30 mouse cellular contexts compared by ENCODE assay signal in the genomic region with DNA sequence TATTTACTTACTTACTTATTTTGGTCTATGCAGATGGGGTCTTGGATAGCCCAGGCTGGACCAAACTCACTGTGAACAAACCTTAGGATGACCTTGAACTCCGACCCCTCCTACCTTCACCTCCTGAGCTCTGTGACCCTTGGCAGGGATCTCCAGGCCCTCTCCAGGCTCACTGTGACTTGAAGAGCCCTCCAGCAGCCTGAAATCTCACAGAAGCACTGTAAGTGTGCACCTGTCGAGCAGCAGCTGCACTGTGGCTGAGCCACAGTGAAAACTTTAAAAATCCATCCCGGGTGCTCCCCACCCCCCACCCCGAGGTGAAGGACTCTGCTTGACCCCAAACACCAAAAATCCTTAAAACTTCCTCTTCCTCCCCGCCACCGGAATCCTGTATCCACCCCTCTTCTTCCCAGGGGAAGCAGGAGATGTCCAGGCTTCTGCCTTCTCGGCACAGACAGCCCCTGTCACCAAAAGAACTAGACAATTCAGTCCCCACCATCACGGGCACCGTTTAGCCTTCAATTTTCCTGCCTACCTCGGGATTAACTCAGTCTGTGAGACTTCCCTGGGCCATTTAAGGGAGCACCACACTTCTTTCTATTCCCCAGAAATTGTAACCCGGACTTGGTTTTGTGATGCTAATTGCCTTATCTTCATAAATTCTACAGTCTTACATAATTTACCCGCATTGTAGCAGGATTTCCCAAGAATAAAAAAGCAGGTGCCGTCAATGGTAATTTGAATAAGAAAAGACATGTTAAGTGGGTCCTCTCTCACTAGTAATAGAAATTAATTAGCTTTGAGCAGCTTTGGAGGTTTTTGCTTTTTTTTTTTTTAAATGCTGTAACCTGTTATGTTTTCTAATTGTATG.
DNase-seq lines count a peak whose midpoint lies in the region; ATAC-seq and TF ChIP-seq lines count a peak whose summit lies in the region.
"Had no signal": no experiment of that assay in that cellular context is flagged by ENCODE, and none has a peak within 500 bp of the region (broad histone marks: within the 10 kb centered on the region; RNA-seq: fewer than 3 reads in every experiment).

No protein-coding gene starts in this region.

- H3K27ac ChIP-seq in midbrain, embryonic 12.5 days (replicated peaks): peak overlapping the region; percentile 65
- H3K27ac ChIP-seq in midbrain, postnatal 0 days (ENCODE audit: low read depth, low read length): no peak overlapping the region
- H3K27ac ChIP-seq in forebrain, embryonic 11.5 days (ENCODE audit: low read depth, low read length): no peak overlapping the region; the same call in 1 of the 2 replicates
- H3K27ac ChIP-seq in forebrain, embryonic 16.5 days (ENCODE audit: low read length): peak overlapping the region; percentile 76
- H3K27ac ChIP-seq: embryonic facial prominence, embryonic 13.5 days; hindbrain, embryonic 14.5 days; limb, embryonic 12.5 days; liver, embryonic 15.5 days; stomach, embryonic 15.5 days had no signal

- no peaks in the 10 kb centered on the region for H3K36me3 ChIP-seq in midbrain, embryonic 12.5 days
- no peaks in the 10 kb centered on the region for H3K36me3 ChIP-seq in midbrain, postnatal 0 days (ENCODE audit: insufficient read depth, low read length)
- no peaks in the 10 kb centered on the region for H3K36me3 ChIP-seq in forebrain, embryonic 11.5 days (ENCODE audit: control insufficient read depth, insufficient read depth, low read length)
- no peaks in the 10 kb centered on the region for H3K36me3 ChIP-seq in forebrain, embryonic 16.5 days (ENCODE audit: control insufficient read depth, insufficient read depth)
- H3K36me3 ChIP-seq: embryonic facial prominence, embryonic 13.5 days; limb, embryonic 12.5 days; liver, embryonic 15.5 days; stomach, embryonic 15.5 days had no signal

- TF ChIP-seq CTCF in midbrain, postnatal 0 days (IDR thresholded peaks at IDR 0.05): no peak

- peaks cover 17% of the 10 kb centered on the region for H3K27me3 ChIP-seq in midbrain, embryonic 12.5 days
- peaks cover 4% of the 10 kb centered on the region; the same call in 1 of the 2 replicates for H3K27me3 ChIP-seq in midbrain, postnatal 0 days (ENCODE audit: insufficient read depth, low read length)
- H3K27me3 ChIP-seq in forebrain, embryonic 11.5 days (ENCODE audit: control insufficient read depth, insufficient read depth, low read length): peaks cover 3% of the 10 kb centered on the region; the same call in 1 of the 2 replicates
- H3K27me3 ChIP-seq in forebrain, embryonic 16.5 days (replicated peaks; ENCODE audit: control insufficient read depth, insufficient read depth, low read length): no peaks in the 10 kb centered on the region
- H3K27me3 ChIP-seq: stomach, embryonic 15.5 days had no signal

- no peak for DNase-seq in midbrain, postnatal 0 days (ENCODE audit: low spot score)
- peak; percentile 58 for DNase-seq in forebrain, embryonic 11.5 days (ENCODE audit: low spot score)
- DNase-seq in lung, postnatal 36 days: no peak
- DNase-seq in right cerebral cortex, postnatal 25 days: no peak
- DNase-seq in lung, postnatal 25 days (ENCODE audit: low spot score): no peak
- DNase-seq: adrenal gland, adult 2 months; cerebellum, adult 11-12 months; cerebellum, adult 9-11 months; embryo, embryonic 11 days; gastrocnemius, postnatal 25 days; heart, adult 18-20 months; heart, postnatal 4 days; kidney, adult 9 months; kidney, postnatal 14 days; lung, embryonic 14.5 days; lung, postnatal 14 days; right cerebral cortex, postnatal 14 days; thymus, adult 18-20 months; thymus, postnatal 25 days had no signal

- H3K9ac ChIP-seq in midbrain, embryonic 12.5 days (replicated peaks): no peak overlapping the region
- no peak overlapping the region for H3K9ac ChIP-seq in midbrain, postnatal 0 days (replicated peaks; ENCODE audit: low read length, poor library complexity, severe bottlenecking)
- no peak overlapping the region for H3K9ac ChIP-seq in forebrain, embryonic 11.5 days (ENCODE audit: low read length)
- H3K9ac ChIP-seq in forebrain, embryonic 16.5 days (replicated peaks; ENCODE audit: low read depth, low read length): no peak overlapping the region
- H3K9ac ChIP-seq: embryonic facial prominence, embryonic 13.5 days; hindbrain, embryonic 14.5 days; limb, embryonic 12.5 days; liver, embryonic 15.5 days; lung, embryonic 14.5 days; stomach, embryonic 15.5 days had no signal

- H3K9me3 ChIP-seq in midbrain, embryonic 12.5 days: no peaks in the 10 kb centered on the region
- H3K9me3 ChIP-seq in midbrain, postnatal 0 days (ENCODE audit: low read length): no peaks in the 10 kb centered on the region
- no peaks in the 10 kb centered on the region; the same call in 1 of the 2 replicates for H3K9me3 ChIP-seq in forebrain, embryonic 11.5 days (ENCODE audit: control insufficient read depth, low read length)
- peaks cover 2% of the 10 kb centered on the region; the same call in 1 of the 2 replicates for H3K9me3 ChIP-seq in forebrain, embryonic 16.5 days (ENCODE audit: control insufficient read depth, low read length)
- H3K9me3 ChIP-seq: embryonic facial prominence, embryonic 13.5 days; limb, embryonic 12.5 days; liver, embryonic 15.5 days; stomach, embryonic 15.5 days had no signal

- H3K4me2 ChIP-seq in midbrain, embryonic 12.5 days (replicated peaks): 0 out of 2 replicates have a peak overlapping the region, but pooled peaks have one; percentile 0
- no peak overlapping the region for H3K4me2 ChIP-seq in midbrain, postnatal 0 days (ENCODE audit: low read depth, low read length, poor library complexity, severe bottlenecking)
- no peak overlapping the region for H3K4me2 ChIP-seq in forebrain, embryonic 11.5 days (ENCODE audit: low read depth, low read length, severe bottlenecking)
- H3K4me2 ChIP-seq in forebrain, embryonic 16.5 days (ENCODE audit: low read length): peak overlapping the region; percentile 30; the same call in 1 of the 2 replicates
- H3K4me2 ChIP-seq: embryonic facial prominence, embryonic 13.5 days; heart, embryonic 11.5 days; hindbrain, embryonic 14.5 days; limb, embryonic 12.5 days; liver, embryonic 15.5 days; lung, embryonic 14.5 days; stomach, embryonic 15.5 days had no signal

- ATAC-seq in midbrain, embryonic 12.5 days (ENCODE audit: low FRiP score, low read depth): peak; percentile 72
- ATAC-seq in midbrain, postnatal 0 days (ENCODE audit: low FRiP score): no peak
- ATAC-seq in forebrain, embryonic 11.5 days (replicated peaks; ENCODE audit: low FRiP score): peak; percentile 64
- peak; percentile 74 for ATAC-seq in forebrain, embryonic 16.5 days
- ATAC-seq: activated CD4-positive, CD25-positive, alpha-beta regulatory T cell, adult 4 months; CD4-positive, CD25-positive, alpha-beta regulatory T cell, adult 4 months; intestine, postnatal 0 days had no signal

- 18% methylated on average over 13 of the region's 13 CpGs for WGBS in midbrain, embryonic 12.5 days
- 20% methylated on average over 13 of the region's 13 CpGs for WGBS in midbrain, postnatal 0 days
- WGBS in forebrain, embryonic 11.5 days: 16% methylated on average over 13 of the region's 13 CpGs
- WGBS in forebrain, embryonic 16.5 days: 11% methylated on average over 13 of the region's 13 CpGs

- no peak overlapping the region for H3K4me3 ChIP-seq in midbrain, embryonic 12.5 days
- H3K4me3 ChIP-seq in midbrain, postnatal 0 days (ENCODE audit: low read depth, low read length): no peak overlapping the region
- H3K4me3 ChIP-seq in forebrain, embryonic 11.5 days (ENCODE audit: low read depth, low read length): no peak overlapping the region
- no peak overlapping the region for H3K4me3 ChIP-seq in forebrain, embryonic 16.5 days (replicated peaks; ENCODE audit: low read length)
- H3K4me3 ChIP-seq: embryonic facial prominence, embryonic 13.5 days; limb, embryonic 12.5 days; liver, embryonic 15.5 days; stomach, embryonic 15.5 days had no signal

- H3K4me1 ChIP-seq in midbrain, embryonic 12.5 days: peaks cover 16% of the 10 kb centered on the region
- H3K4me1 ChIP-seq in midbrain, postnatal 0 days (ENCODE audit: insufficient read depth, low read length): no peaks in the 10 kb centered on the region
- H3K4me1 ChIP-seq in forebrain, embryonic 11.5 days (replicated peaks; ENCODE audit: control insufficient read depth, insufficient read depth, low read length): peaks cover 4% of the 10 kb centered on the region
- peaks cover 17% of the 10 kb centered on the region for H3K4me1 ChIP-seq in forebrain, embryonic 16.5 days (replicated peaks; ENCODE audit: control insufficient read depth, insufficient read depth, low read length)
- H3K4me1 ChIP-seq: embryonic facial prominence, embryonic 13.5 days; limb, embryonic 12.5 days; liver, embryonic 15.5 days; stomach, embryonic 15.5 days had no signal

Comparison
In these comparisons a context has a peak if more than half of its experiments do, and no peak if none do; other contexts are left out.
1. H3K27ac ChIP-seq: peak in midbrain, embryonic 12.5 days (single experiment) and forebrain, embryonic 16.5 days (single experiment); none in midbrain, postnatal 0 days (single experiment) and forebrain, embryonic 11.5 days (single experiment).
2. H3K4me2 ChIP-seq: peak in midbrain, embryonic 12.5 days (single experiment) and forebrain, embryonic 16.5 days (single experiment); none in midbrain, postnatal 0 days (single experiment) and forebrain, embryonic 11.5 days (single experiment).